Mouse (Mus musculus) right cerebral cortex, postnatal 4 days (tissue): ENCODE results near the gene Gm49450.
A peak's percentile ranks its signal among the peaks of the same experiment; 100 is the strongest.

Experiments
- DNase-seq: peaks from one replicate; pipeline ENCODE4 v3.0.0-alpha.2; 2022

Gm49450 gene

GRCm38 (mm10) chr15:98985240-98985981, 32.1 kb upstream of the Gm49450 start:
- no peak for DNase-seq

DNA sequence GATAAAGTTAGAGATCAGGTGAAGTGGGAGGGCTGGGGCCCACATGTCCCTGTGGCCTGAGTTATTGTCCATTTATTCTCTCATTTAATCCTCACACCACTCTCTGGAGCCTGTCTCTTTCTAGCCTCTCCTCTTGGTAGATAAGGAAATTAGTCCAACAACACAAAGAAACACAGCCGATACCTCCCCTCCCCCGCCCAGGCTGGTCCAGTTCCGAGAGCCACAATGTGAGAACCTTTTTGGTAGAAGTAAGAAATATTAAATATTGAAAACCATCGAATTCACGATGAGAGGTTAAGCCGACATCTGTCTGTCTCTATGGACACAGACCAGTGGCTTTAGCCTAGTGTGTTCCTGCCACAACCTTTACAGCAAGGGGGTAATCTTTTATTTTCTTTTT, 31.3 kb upstream of the Gm49450 start:
- no peak for DNase-seq

DNA sequence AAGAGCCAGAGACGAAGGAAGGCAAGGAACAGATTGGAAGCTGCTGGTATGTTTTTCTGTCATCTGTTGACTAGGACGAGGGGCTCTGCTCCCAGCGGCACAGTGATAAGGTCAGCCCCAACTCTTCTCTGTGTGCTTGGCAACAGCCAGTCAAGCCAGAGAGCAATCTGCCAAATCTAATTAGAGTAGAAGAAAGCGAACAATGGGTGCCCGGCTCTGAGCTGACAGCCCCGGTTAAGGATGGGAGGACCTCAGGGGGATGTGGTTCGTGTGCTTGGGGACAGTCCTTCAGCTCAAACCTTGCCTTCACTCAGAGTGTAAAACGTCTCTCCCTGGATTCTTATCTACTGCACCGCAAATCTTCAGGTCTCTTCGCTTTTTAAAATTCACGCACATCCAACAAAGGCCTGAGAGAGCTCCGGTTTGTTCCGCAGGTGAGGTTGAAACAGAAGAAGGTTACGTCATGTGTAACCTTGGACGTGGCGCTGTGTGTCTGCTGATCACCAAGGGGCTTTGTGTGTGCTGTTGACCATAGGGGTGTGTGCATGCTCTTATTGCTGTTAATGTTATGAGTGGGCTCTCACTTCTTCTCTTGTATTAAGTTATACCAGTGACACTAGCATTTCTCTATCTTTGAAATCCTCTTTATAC, 30.2 kb upstream of the Gm49450 start:
- DNase-seq = no peak

GRCm38 (mm10) chr15:98982100-98982499, 28.7 kb upstream of the Gm49450 start:
- DNase-seq = no peak

DNA sequence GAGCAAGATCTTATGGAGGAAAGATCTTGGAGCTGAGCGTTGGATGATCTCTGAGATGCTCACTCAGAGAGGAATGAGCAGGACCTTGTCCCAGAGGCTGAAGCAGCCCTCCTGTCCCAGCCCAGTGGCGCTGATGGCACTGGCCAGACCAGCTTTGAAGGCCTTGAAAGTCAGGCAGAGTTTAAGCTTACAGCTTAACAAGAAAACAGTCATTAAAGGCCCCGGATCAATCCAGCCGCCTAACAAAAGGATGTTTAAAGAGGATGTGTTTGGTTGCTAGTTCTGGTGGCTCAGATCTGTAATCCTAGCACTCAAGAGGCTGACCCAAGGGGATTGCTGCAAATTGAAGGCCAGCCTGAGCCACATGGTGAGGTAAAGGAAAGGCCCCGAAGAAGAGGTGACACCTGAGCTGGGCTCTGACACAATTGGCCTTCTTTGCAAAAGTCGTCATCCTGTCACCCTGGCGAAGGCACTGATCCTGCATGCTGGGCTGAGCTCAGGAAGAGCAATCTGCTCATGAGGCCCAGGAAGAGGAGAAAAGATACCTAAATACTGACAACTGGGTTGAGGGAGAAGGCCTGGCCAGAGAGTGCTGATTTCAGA, 26.8 kb upstream of the Gm49450 start:
- no peak for DNase-seq

- DNase-seq = no peak
These were observed 25.2 kb upstream of the Gm49450 start for GRCm38 (mm10) chr15:98978409-98979172.

- DNase-seq = no peak
These were observed 24.5 kb upstream of the Gm49450 start for GRCm38 (mm10) chr15:98977759-98978408.

DNA sequence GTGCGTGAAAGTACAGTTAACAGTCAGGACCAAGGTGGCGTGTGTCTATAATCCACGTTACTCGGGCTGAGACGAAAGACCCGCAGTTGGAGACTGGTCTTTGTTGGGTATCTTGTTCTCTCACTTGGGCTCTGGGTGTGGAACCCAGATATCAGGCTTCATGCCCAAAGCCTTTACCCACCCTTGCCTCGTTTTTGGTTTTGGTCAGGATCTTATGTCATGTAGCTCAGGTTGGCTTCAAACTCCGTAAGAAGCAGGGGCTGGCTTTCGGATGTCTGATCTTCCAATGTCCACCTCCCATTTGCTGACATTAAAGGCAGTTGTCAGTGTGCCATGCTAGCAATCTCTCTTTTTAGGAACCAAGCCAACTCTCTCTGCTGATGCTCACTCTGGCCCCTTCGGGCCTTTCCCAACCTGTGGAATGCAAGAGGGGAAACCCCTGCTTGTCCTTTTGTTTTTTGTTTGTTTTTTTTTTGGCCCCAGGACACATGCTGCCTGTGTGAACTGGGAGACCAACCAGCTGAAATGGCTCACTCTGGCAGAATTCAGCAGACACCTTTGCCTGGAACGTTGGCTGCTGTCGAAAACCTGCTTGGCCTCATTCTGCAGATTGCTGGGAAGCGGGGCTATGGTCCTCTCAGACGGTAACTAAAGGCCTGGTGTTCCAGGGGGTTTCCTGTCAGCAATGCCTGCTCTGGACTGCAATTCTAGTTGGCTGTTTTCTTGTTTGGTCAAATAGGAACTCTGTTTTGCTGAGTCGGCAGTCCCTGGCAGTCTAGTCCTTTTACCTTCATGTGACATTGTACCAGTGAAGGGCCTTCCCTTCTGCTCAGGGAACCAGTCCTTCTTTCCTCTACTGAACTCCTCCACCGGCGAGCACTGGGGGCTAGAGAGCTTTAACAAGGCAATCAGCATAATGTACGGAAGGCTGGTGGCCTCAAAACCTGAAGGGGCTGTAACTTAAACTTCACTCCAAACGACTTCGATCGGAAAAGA, 23.7 kb upstream of the Gm49450 start:
- no peak for DNase-seq

- no peak for DNase-seq
These were observed 19.8 kb upstream of the Gm49450 start for GRCm38 (mm10) chr15:98973015-98973614.

DNA sequence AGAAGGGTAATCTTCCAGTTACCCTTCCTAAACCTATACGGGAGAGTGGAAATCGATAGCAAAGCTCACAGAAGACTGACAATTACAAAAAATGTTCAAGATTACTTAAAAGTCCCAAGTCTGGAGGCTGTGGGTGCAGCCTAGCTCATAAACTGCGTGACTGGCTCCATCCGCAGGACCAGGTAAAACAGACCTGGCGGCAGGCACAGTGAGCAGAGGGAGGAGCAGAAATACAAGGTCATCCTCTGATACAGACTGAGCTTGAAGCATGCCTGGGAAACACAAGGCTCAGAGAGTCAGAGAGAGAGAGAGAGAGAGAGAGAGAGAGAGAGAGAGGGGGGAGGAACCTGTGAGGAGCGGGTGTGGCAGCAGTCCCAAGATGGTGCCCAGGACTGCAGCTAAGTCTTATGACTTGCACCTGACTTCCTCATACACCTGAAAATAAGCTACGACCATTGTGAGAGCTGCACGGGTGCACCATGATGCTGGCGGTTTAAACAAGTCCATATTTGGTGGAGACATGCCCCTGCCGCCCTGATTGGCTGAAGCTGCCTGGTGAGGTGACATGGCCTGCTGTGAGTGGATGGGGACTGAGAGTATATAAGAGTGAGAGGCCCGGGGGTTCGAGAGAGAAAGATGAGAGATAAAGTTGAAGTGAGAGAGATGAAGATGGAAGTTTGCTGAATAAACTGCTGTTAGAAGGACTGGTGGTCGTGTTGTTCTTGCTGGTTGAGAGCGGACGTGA, 18.4 kb upstream of the Gm49450 start:
- DNase-seq = peak; percentile 37

DNA sequence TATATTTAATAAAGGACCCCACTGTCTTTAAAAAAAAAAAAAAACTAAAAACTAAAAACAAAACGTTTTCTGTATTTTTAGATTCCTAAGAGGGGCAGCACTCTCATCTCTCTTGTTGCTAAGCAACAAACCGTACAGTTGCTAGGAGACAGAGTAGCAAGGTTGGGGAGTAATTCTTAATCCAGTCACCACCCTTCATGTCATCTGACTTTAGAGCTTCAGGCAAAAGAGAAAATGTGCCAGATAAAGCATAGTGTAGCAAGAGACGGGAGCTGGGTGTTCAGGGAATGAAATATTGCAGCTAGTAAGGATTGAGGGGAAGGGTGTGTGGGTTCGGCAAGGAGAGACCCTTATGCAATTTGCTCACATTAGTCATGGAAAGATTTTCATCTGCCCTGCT, 17.8 kb upstream of the Gm49450 start:
- DNase-seq = no peak

DNA sequence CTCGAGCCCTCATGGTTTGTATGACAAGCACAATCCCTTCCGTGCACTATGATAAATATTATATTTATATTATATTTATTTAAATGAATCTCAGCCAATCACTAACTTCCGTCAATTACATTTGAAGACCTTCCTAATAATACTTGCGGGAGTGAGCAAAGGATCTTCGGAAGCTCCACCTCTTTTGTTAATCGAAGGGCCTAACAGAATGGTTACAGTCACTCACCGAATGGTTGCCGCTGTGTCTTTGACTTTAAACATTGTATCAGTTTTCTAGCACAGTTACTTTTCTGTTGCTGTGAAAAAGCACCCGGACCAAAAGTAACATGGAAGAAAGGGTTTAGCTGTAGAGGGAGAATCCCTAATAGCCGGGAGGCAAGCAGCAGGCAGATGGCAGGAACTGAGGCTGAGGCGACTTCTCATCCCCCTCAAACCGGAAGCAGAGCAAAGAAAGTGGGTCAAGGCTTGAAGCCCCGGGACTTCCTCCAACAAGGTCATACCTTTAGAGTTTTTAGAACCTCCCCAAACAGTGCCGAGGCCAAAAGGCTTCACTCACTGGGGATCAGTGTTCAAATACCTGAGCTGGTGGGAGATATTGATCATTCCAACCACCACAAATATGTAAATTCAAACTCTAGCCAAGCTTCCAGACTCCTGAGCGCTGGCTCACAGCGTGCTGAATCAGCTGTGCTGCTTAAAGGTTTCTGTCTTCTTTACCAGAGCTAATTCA, 16.2 kb upstream of the Gm49450 start:
- DNase-seq = no peak

DNA sequence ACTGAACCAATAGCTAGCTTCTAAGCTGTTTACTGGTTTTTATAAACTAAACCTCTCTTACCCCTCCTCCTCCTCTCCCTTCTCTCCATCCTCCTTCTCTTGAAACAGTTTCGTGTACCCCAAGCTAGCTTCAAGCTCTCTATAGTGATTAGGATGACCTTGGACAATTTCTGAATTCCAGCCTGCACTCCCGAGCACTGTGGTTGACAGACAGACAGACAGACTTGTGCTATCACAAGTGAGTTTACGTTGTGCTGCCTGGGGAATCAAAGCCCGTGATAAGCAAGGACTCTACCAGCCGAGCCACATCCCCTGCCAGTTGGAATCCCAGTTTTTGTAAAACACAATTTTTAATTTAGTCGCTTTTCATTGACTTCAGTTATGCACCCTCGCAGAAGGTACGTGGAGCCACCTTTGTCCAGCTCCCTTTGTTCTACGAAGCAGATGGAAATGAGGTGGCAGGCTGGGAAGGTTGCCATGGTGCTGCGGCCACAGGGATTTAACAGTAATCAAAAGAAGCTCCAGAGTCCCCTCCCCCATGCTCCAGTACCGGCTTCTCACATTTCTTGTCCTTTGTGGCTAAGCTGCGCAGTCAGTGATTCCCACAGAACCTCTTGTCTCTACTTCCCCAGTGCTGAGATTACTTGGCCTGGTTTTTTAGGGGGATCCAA, 15.5 kb upstream of the Gm49450 start:
- DNase-seq = peak; percentile 71

DNA sequence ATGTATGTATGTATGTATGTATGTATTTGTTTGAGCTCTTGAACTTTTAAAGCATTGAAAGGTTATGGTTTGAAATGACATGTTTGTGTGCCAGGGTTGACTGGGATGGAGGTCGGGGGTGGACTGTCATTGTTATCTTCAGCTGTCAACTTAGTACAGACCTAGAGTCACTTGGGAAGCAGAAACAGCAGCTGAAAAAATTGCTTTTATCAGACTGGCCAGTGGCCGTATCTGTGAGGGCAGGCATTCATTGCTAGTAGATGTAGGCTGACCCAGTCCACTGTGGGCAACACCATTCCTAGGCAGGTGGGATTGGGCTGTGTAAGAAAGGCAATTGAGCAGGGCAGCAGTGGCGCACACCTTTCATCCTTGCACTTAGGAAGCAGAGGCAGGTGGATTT, 6.2 kb upstream of the Gm49450 start:
- no peak for DNase-seq

- no peak for DNase-seq
These were observed 5.6 kb upstream of the Gm49450 start for GRCm38 (mm10) chr15:98958901-98959420.

- no peak for DNase-seq
These were observed 4.1 kb upstream of the Gm49450 start for GRCm38 (mm10) chr15:98957475-98957874.

DNA sequence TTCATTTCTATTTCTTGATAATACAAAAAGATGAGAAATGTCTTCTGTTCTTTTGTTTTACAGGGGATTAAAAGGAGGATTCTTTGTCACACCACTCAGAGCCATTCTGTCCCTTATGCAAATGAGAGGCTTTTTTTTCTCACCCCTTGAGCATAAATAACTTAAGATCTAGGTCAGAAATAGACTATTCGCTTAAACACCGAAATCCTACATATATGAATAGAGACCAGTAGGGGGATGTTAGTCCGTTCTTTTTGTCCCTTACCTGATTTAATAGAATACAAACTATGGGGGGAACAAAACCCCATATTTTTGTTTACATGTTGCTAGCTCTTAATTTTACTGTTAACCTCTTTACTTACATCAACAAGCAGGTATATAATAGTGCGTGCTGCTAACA, 2.6 kb upstream of the Gm49450 start:
- DNase-seq = no peak

DNA sequence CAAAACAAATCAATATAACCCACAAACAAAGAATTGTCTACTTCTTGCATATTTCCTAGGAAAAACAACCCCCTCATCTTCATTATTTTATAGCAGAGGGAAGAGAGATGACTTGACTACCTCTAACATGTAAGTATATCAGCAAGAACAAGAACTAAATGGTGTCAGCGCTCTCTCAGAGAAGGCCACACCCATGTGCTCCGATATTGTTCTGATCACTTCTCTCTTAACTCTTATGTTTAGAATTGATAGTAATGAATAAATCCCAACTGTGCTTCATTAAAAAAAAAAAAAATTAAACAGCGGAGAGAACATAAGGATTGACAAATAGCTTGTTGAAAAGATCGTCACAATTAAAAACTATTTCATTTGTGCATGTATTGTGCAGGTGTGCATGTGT, 2.0 kb upstream of the Gm49450 start:
- no peak for DNase-seq
